Mouse (Mus musculus): ENCODE results near the gene Nodal.

DNA sequence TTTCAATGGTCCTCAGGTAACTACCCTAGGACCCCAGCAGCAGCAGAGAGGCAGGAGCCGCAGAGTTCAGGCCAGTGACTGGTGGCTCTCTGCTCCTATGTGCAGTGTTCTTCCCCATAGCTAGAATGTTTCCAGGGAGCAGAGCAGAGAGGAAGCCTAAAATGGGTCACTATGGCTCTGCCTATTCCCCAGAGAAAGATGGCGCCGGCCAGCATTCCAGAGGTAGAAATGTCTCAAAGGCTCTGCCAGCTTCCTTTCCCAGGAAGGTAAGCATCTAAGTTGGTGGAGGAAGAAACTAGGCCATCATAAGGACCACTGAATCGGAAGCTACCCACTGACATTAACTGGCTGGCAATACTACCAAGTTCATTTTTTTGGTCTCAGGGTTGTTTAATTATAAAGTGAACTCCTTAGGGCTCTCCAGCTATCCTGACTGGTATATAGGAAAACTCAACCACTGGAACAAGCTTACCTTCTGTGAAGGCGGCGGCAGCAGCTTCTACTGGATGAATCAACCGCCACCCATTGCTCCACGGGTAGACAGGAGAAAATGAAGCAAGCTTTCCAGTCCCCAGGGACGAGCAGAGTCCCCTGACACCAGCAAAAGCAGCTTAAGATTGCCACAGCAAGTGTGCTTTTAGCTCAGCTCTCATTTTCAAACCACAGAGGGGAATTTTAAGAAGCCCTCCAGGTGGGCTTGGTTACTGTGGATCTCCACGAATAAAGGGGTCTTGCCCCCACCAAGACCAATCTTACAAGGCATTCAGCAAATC, 30.0 kb downstream of the Nodal start:
- TF ChIP-seq ZNF384 (IDR thresholded peaks at IDR 0.05; ENCODE audit: low read depth, low read length) (no peak), POLR2A (IDR thresholded peaks at IDR 0.05; ENCODE audit: control insufficient read depth in 1 of 2, insufficient read depth in 1 of 2, low read depth in 1 of 2, low read length in 2 of 2, poor library complexity in 1 of 2) (no peak), NELFE (IDR thresholded peaks at IDR 0.05; ENCODE audit: low read depth, low read length) (no peak), JUND (IDR thresholded peaks at IDR 0.05; ENCODE audit: low read depth, low read length) (no peak), EP300 (IDR thresholded peaks at IDR 0.05; ENCODE audit: low read depth in 1 of 2, low read length in 2 of 2) (no peak), TBP (IDR thresholded peaks at IDR 0.05; ENCODE audit: low read depth, low read length) (no peak), MAZ (IDR thresholded peaks at IDR 0.05; ENCODE audit: low read depth, low read length) (no peak), CHD1 (IDR thresholded peaks at IDR 0.05; ENCODE audit: low read depth, low read length) (no peak), GATA1 (IDR thresholded peaks at IDR 0.05; ENCODE audit: low read depth, low read length) (no peak), CTCF (IDR thresholded peaks at IDR 0.05 in 2 of 3, conservative IDR thresholded peaks at IDR 0.05 in 1 of 3; ENCODE audit: control insufficient read depth in 1 of 3, insufficient read depth in 1 of 3, low read depth in 2 of 3, low read length in 3 of 3, poor library complexity in 1 of 3, severe bottlenecking in 1 of 3) (no peak), HCFC1 (IDR thresholded peaks at IDR 0.05; ENCODE audit: low read depth, low read length) (no peak), POLR2AphosphoS5 (IDR thresholded peaks at IDR 0.05; ENCODE audit: borderline replicate concordance, low read depth, low read length) (no peak), MXI1 (IDR thresholded peaks at IDR 0.05; ENCODE audit: low read depth, low read length) (no peak)

Measured in MEL (cell line).